Mouse (Mus musculus): Measurements from ENCODE around the gene Olfr937. TPM values are rescaled to one million over a fixed set of nuclear protein-coding genes. Genes with fewer than 3 reads are reported as not detected.

The Olfr937 gene
- not detected in 2 replicates for polyA plus RNA-seq (2015; fragmentation: Nextera tagmentation; extraction: Ambion mirVana)

GRCm38 (mm10) chr9:39064851-39065250 is at the start of gene Olfr937:
Olfr937 (minus strand) TSS chr9:39064951.
- H3K4me3 ChIP-seq (ENCODE audit: low read length): no peak within 1 kb of the TSS
- H3K36me3 ChIP-seq (ENCODE audit: control insufficient read depth, insufficient read depth, low read length): no peaks in the 10 kb centered on the region
- WGBS: 68% methylated on average over 1 of the region's 1 CpGs
- H3K27me3 ChIP-seq (ENCODE audit: control insufficient read depth, insufficient read depth, low read depth, low read length): no peaks in the 10 kb centered on the region
- no peak within 1 kb of the TSS for H3K27ac ChIP-seq (ENCODE audit: low read length)
- no peak for ATAC-seq (ENCODE audit: low read depth)
- no peak within 1 kb of the TSS for H3K9ac ChIP-seq (ENCODE audit: low read length)
- no peaks in the 10 kb centered on the region for H3K9me3 ChIP-seq (ENCODE audit: control insufficient read depth, low read length)
- no peak within 1 kb of the TSS for H3K4me2 ChIP-seq (ENCODE audit: low read depth, low read length)
- no peaks in the 10 kb centered on the region for H3K4me1 ChIP-seq (replicated peaks; ENCODE audit: control insufficient read depth, insufficient read depth, low read length)

GRCm38 (mm10) chr9:39078787-39079186 is 14.0 kb upstream of the Olfr937 start, which contains the start of gene Olfr938:
Olfr938 (minus strand) TSS chr9:39078887.
- Histone ChIP-seq H3K27me3 (ENCODE audit: control insufficient read depth, insufficient read depth, low read depth, low read length) (no peaks in the 10 kb centered on the region), H3K4me3 (ENCODE audit: low read length) (no peak within 1 kb of the TSS), H3K36me3 (ENCODE audit: control insufficient read depth, insufficient read depth, low read length) (no peaks in the 10 kb centered on the region), H3K4me2 (ENCODE audit: low read depth, low read length) (no peak within 1 kb of the TSS), H3K27ac (ENCODE audit: low read length) (no peak within 1 kb of the TSS), H3K9me3 (ENCODE audit: control insufficient read depth, low read length) (peaks cover 2% of the 10 kb centered on the region), H3K9ac (ENCODE audit: low read length) (no peak within 1 kb of the TSS), H3K4me1 (replicated peaks; ENCODE audit: control insufficient read depth, insufficient read depth, low read length) (no peaks in the 10 kb centered on the region)
- WGBS: 88% methylated on average over 2 of the region's 2 CpGs
- ATAC-seq (ENCODE audit: low read depth): no peak

GRCm38 (mm10) chr9:39023277-39023676 is 41.5 kb downstream of the Olfr937 start, which contains the start of gene Olfr146:
Olfr146 (minus strand) TSS chr9:39023377.
- no peak within 1 kb of the TSS for H3K4me2 ChIP-seq (ENCODE audit: low read depth, low read length)
- no peak within 1 kb of the TSS for H3K4me3 ChIP-seq (ENCODE audit: low read length)
- no peaks in the 10 kb centered on the region for H3K36me3 ChIP-seq (ENCODE audit: control insufficient read depth, insufficient read depth, low read length)
- no peak within 1 kb of the TSS for H3K9ac ChIP-seq (ENCODE audit: low read length)
- no peak within 1 kb of the TSS for H3K27ac ChIP-seq (ENCODE audit: low read length)
- no peaks in the 10 kb centered on the region for H3K4me1 ChIP-seq (replicated peaks; ENCODE audit: control insufficient read depth, insufficient read depth, low read length)
- H3K27me3 ChIP-seq (ENCODE audit: control insufficient read depth, insufficient read depth, low read depth, low read length): no peaks in the 10 kb centered on the region
- 63% methylated on average over 1 of the region's 1 CpGs for WGBS
- no peak for ATAC-seq (ENCODE audit: low read depth)
- no peaks in the 10 kb centered on the region; the same call in 1 of the 2 replicates for H3K9me3 ChIP-seq (ENCODE audit: control insufficient read depth, low read length)

Small RNA genes within 50 kb of the gene (microRNA-seq; reads per million reads assigned to microRNA genes)
- gene Gm25032: not detected
- not detected for gene Gm25529

Other genes starting within 250 kb of the Olfr937 start
- not detected in 2 replicates for gene Olfr923, start 238.4 kb downstream of the Olfr937 start, polyA plus RNA-seq (2015; fragmentation: Nextera tagmentation; extraction: Ambion mirVana)
- gene Olfr924, start 220.5 kb downstream of the Olfr937 start, polyA plus RNA-seq (2015; fragmentation: Nextera tagmentation; extraction: Ambion mirVana): not detected in 2 replicates
- gene Olfr26, start 209.9 kb downstream of the Olfr937 start, polyA plus RNA-seq (2015; fragmentation: Nextera tagmentation; extraction: Ambion mirVana): not detected in 2 replicates
- gene Olfr926, start 187.8 kb downstream of the Olfr937 start, polyA plus RNA-seq (2015; fragmentation: Nextera tagmentation; extraction: Ambion mirVana): not detected in 2 replicates
- gene Olfr930, start 135.1 kb downstream of the Olfr937 start, polyA plus RNA-seq (2015; fragmentation: Nextera tagmentation; extraction: Ambion mirVana): not detected in 2 replicates
- gene Olfr933, start 92.6 kb downstream of the Olfr937 start, polyA plus RNA-seq (2015; fragmentation: Nextera tagmentation; extraction: Ambion mirVana): not detected in 2 replicates
- gene Olfr934, start 76.6 kb downstream of the Olfr937 start, polyA plus RNA-seq (2015; fragmentation: Nextera tagmentation; extraction: Ambion mirVana): not detected in 2 replicates
- not detected in 2 replicates for gene Olfr935, start 65.3 kb downstream of the Olfr937 start, polyA plus RNA-seq (2015; fragmentation: Nextera tagmentation; extraction: Ambion mirVana)
- not detected in 2 replicates for gene Olfr146, start 41.6 kb downstream of the Olfr937 start, polyA plus RNA-seq (2015; fragmentation: Nextera tagmentation; extraction: Ambion mirVana)
- gene Olfr938, start 13.9 kb upstream of the Olfr937 start, polyA plus RNA-seq (2015; fragmentation: Nextera tagmentation; extraction: Ambion mirVana): not detected in 2 replicates
- not detected in 2 replicates for gene Olfr27, start 63.2 kb upstream of the Olfr937 start, polyA plus RNA-seq (2015; fragmentation: Nextera tagmentation; extraction: Ambion mirVana)
- gene Olfr943, start 101.4 kb upstream of the Olfr937 start, polyA plus RNA-seq (2015; fragmentation: Nextera tagmentation; extraction: Ambion mirVana): not detected in 2 replicates
- gene Olfr944, start 137.0 kb upstream of the Olfr937 start, polyA plus RNA-seq (2015; fragmentation: Nextera tagmentation; extraction: Ambion mirVana): not detected in 2 replicates
- not detected in 2 replicates for gene Olfr1537, start 185.0 kb upstream of the Olfr937 start, polyA plus RNA-seq (2015; fragmentation: Nextera tagmentation; extraction: Ambion mirVana)
- not detected in 2 replicates for gene Olfr945, start 211.9 kb upstream of the Olfr937 start, polyA plus RNA-seq (2015; fragmentation: Nextera tagmentation; extraction: Ambion mirVana)

All from lung, embryonic 16.5 days (tissue).